Mouse (Mus musculus) midbrain, embryonic 12.5 days (tissue): ENCODE data around the gene Lpin1. TPM values are rescaled to one million over a fixed set of nuclear protein-coding genes. Genes with fewer than 3 reads are reported as not detected.

Experiments
- ATAC-seq: fragments of 200-750 bp; cut with Nextera tagmentation; 2 replicates; pipeline ENCODE4 v1.8.0; 2017; ENCODE audit warnings: low read depth, moderate TSS enrichment, moderate library complexity; ENCODE audit not compliant: low FRiP score
- H3K27ac ChIP-seq: fragments of 300-500 bp; sonication (generic); replicated peaks from 2 replicates; pipeline ENCODE4 v1.5.1; 2016; ENCODE audit warnings: mild to moderate bottlenecking
- H3K27me3 ChIP-seq: fragments of 300-500 bp; sonication (generic); 2 replicates; pipeline ENCODE4 v1.6.1; 2016; ENCODE audit warnings: mild to moderate bottlenecking
- H3K36me3 ChIP-seq: fragments of 300-500 bp; sonication (generic); 2 replicates; pipeline ENCODE4 v1.6.1; 2016
- H3K4me1 ChIP-seq: fragments of 300-500 bp; sonication (generic); 2 replicates; pipeline ENCODE4 v1.6.1; 2016
- H3K4me2 ChIP-seq: fragments of 300-500 bp; sonication (generic); replicated peaks from 2 replicates; pipeline ENCODE4 v1.6.1; 2016; ENCODE audit warnings: mild to moderate bottlenecking, moderate library complexity
- H3K4me3 ChIP-seq: fragments of 300-500 bp; sonication (generic); 2 replicates; pipeline ENCODE4 v1.5.1; 2016; ENCODE audit warnings: mild to moderate bottlenecking
- H3K9ac ChIP-seq: fragments of 300-500 bp; sonication (generic); replicated peaks from 2 replicates; pipeline ENCODE4 v1.6.1; 2016; ENCODE audit warnings: mild to moderate bottlenecking, moderate library complexity
- H3K9me3 ChIP-seq: fragments of 300-500 bp; sonication (generic); 2 replicates; pipeline ENCODE4 v1.6.1; 2016; ENCODE audit warnings: mild to moderate bottlenecking
- WGBS: fragments of 180-500 bp; shearing (Covaris S2); methylation state at CpG from one replicate; pipeline ENCODE4 v1.1.7; 2016; 5-methylcytosine and 5-hydroxymethylcytosine counted together
- polyA plus RNA-seq: library from polyadenylated mRNA; unstranded; fragments of >200 nt; fragmentation: Nextera tagmentation; extraction: Ambion mirVana; gene quantifications from 2 replicates; pipeline ENCODE4 v1.2.1, GENCODE M21; 2016

Lpin1 gene
- polyA plus RNA-seq, 1 experiment from 2014 or later = 17.8 TPM

DNA sequence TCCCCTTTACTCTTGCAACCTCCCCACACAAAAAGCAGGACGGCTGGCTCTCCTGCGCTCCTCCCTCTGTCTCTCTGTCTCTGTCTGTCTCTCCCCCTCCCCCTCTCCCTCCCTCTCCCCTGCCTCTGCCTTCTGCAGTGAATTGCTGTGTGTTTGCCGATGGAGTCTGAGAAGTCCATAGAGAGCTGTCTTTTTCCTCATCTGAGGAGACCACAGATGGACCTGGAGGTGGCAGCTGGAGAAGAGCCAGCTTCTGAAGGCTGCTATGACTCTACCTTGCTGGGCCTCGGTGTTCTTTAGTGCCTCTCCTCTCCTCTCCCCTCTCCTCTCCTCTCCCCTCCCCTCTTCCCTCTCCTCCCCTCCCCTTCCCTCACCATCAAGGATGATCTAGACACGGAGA is 5.1 kb downstream of the Lpin1 start:
- no peaks in the 10 kb centered on the region for H3K4me1 ChIP-seq
- no peak for ATAC-seq
- no peak overlapping the region for H3K4me2 ChIP-seq
- H3K27ac ChIP-seq = no peak overlapping the region
- no peak overlapping the region for H3K9ac ChIP-seq
- no peaks in the 10 kb centered on the region for H3K36me3 ChIP-seq
- no peaks in the 10 kb centered on the region for H3K9me3 ChIP-seq
- no peak overlapping the region for H3K4me3 ChIP-seq
- 77% methylated on average over 5 of the region's 5 CpGs for WGBS
- H3K27me3 ChIP-seq = no peaks in the 10 kb centered on the region

DNA sequence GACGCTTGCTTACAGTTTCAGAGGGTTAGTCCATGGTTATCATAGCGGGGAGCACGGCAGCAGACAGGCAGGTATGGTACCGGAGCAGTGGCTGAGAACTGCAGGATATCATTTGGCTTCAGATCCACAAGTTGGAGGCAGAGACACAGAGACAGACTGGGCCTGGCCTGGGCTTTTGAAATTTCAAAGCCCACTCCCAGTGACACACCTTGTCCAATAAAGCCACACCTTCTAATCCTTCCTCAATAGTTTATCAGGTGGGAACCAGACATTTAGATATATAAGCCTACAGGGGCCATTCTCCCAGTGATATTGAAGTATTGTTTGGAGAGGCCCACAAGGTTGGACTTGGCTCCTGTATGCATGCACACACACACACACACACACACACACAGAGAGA is 8.5 kb downstream of the Lpin1 start:
- Histone ChIP-seq H3K4me1 (no peaks in the 10 kb centered on the region; the same call in 1 of the 2 replicates), H3K36me3 (no peaks in the 10 kb centered on the region), H3K9me3 (no peaks in the 10 kb centered on the region), H3K27ac (no peak overlapping the region), H3K9ac (no peak overlapping the region), H3K4me2 (no peak overlapping the region), H3K27me3 (no peaks in the 10 kb centered on the region), H3K4me3 (no peak overlapping the region)
- no peak for ATAC-seq
- 87% methylated on average over 4 of the region's 4 CpGs for WGBS

DNA sequence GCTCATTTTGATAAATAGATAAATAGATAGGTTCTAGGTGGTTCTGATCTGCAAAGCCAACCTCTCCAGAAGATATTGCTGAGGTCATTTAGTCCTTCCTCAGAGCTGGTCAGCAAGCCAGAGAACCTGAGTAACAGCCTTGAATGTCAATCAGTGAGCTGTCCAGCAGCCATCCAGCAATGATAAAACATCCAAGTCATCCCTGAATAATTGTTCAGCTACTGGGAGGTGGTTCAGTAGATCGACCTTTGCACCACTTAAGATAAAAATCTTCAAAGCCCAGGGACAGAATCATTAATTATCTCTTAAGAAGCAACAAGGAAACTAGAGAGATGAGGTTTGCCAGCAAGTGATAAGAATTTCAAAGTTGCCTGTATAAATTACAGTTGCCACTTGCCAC is 10.4 kb downstream of the Lpin1 start:
- WGBS = 73% methylated on average over 1 of the region's 1 CpGs
- Histone ChIP-seq H3K4me3 (no peak overlapping the region), H3K27ac (no peak overlapping the region), H3K4me1 (no peaks in the 10 kb centered on the region; the same call in 1 of the 2 replicates), H3K9me3 (no peaks in the 10 kb centered on the region), H3K9ac (no peak overlapping the region), H3K27me3 (no peaks in the 10 kb centered on the region), H3K4me2 (no peak overlapping the region), H3K36me3 (no peaks in the 10 kb centered on the region)
- no peak for ATAC-seq

DNA sequence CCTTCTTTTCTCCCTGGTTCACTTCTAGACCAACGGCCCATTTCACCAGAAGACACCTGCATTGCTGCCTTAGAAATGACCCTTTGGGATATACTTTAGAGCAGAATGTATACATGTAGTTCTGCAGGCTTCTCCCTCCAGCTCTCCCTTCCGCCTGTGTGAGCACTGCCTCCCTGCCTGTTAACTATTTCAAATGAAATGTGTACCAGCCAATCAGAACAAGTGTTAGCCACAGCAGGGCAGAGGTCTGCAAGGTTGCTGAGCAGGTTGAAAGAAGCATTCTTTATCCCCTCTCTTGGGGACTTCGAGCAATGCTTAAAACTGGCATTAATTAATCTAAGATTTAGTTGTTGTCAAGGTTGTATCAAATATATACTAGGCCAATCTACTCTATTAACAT is 11.4 kb downstream of the Lpin1 start:
- 42% methylated on average over 3 of the region's 3 CpGs for WGBS
- Histone ChIP-seq H3K9me3 (no peaks in the 10 kb centered on the region), H3K4me2 (no peak overlapping the region), H3K36me3 (no peaks in the 10 kb centered on the region), H3K27ac (no peak overlapping the region), H3K4me3 (no peak overlapping the region), H3K27me3 (no peaks in the 10 kb centered on the region), H3K9ac (no peak overlapping the region), H3K4me1 (no peaks in the 10 kb centered on the region; the same call in 1 of the 2 replicates)
- no peak for ATAC-seq

DNA sequence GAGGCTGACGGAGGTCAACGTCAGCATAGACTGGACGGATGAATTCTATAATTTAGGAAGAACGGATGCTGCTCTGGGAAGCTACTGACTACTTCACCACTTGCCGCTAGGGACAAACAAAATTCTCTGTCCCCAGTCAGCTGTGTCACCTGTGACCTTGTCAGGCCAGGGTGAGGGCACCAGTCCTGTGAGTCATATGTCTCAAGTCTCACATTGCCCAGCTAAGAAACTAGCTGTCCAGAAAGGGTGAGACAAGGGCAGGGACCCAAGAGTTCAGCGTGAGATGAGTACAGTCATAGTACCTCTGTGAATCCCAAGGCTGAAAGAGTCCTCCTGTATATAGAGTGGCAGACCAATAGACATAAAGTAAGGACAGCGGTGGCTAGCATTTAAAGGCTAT is 17.0 kb downstream of the Lpin1 start:
- no peak overlapping the region for H3K27ac ChIP-seq
- 0 out of 2 replicates have a peak, but pooled peaks cover 7% of the 10 kb centered on the region for H3K27me3 ChIP-seq
- WGBS = 92% methylated on average over 7 of the region's 7 CpGs
- no peaks in the 10 kb centered on the region for H3K9me3 ChIP-seq
- H3K9ac ChIP-seq = no peak overlapping the region
- H3K36me3 ChIP-seq = no peaks in the 10 kb centered on the region
- H3K4me2 ChIP-seq = no peak overlapping the region
- peaks cover 29% of the 10 kb centered on the region for H3K4me1 ChIP-seq
- no peak for ATAC-seq
- no peak overlapping the region for H3K4me3 ChIP-seq

DNA sequence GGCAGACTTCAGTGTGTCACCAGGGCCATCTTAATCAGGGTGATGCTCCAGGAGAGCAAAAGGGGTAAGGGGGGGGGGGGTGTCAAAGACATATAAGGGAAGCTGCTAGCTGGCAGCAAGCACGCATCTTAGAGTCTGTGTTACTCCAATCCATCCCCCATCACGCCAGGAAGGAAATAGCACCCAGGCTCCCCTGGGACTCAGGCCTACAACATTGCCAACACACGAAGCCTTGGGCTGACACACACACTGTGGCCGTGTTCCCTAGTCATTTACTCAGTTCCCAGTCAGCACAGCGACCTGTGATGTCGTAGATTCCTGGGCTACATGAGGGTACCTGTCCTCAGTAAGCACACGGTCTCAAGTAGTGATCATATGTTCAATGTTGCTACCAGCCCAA is 17.8 kb downstream of the Lpin1 start:
- Histone ChIP-seq H3K36me3 (no peaks in the 10 kb centered on the region), H3K9ac (no peak overlapping the region), H3K9me3 (no peaks in the 10 kb centered on the region), H3K4me1 (peaks cover 37% of the 10 kb centered on the region), H3K4me3 (no peak overlapping the region), H3K27me3 (0 out of 2 replicates have a peak, but pooled peaks cover 7% of the 10 kb centered on the region), H3K27ac (no peak overlapping the region), H3K4me2 (no peak overlapping the region)
- WGBS = 83% methylated on average over 7 of the region's 7 CpGs
- ATAC-seq = no peak

DNA sequence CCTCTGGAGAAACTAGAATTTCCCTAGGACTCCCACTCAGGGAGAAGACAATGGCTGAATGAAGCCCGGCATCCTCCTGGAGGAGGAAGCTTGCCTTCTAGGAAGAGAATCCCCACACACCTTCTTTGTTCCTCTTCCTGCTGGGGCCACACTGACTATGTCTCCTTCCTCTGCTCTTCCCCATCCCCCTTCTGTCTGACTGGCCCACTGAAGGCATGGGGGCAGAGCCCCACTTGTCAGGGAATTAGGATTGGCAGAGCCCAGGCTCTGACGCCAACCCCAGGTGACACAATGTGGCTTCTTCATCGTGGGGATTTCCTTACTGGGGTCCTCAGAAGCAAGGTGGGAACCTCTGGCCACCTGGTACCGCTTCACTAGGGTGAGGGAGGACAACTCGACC is 18.3 kb downstream of the Lpin1 start:
- 66% methylated on average over 5 of the region's 5 CpGs for WGBS
- ATAC-seq = no peak
- Histone ChIP-seq H3K36me3 (no peaks in the 10 kb centered on the region), H3K27me3 (0 out of 2 replicates have a peak, but pooled peaks cover 7% of the 10 kb centered on the region), H3K4me3 (no peak overlapping the region), H3K9ac (no peak overlapping the region), H3K9me3 (no peaks in the 10 kb centered on the region), H3K4me2 (no peak overlapping the region), H3K27ac (no peak overlapping the region), H3K4me1 (peaks cover 42% of the 10 kb centered on the region)

DNA sequence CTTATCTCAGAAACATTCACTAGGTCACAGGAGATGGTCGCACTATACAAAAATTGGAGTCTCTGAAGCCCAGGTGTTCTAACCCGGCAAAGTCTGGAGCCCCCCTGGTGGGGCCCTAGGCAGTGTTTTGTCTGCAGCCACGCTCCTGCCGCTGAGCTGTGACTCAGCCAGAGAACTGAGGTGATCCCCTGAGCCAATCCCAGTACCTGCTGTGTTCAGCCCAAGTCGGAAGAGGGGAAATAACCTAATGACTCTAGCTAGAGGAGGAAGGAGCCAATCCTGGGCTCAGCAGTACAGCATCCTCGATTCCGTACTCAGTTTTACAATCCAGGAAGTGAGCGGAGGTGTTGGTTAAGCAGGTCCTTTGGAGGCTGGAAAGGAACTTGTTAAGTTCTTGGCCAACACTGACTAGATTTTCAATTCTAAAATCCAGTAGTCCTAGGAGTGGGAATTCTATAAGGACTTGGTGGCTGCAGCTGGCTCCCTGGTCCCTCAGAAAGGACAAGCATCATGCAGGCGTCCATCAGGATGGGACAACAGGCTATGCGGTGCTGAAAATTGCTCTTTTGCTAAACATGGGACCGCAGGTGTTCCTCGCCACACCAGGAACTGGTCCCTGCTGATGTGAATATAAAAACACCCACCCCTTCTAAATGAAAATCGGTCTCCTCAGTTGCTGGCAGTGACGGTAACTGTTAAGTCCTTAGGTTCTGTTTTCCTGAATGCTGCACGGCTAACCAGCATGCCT is 19.1 kb downstream of the Lpin1 start:
- 8% methylated on average over 15 of the region's 15 CpGs for WGBS
- H3K36me3 ChIP-seq = no peaks in the 10 kb centered on the region
- H3K9ac ChIP-seq = peak overlapping the region; percentile 35
- peak overlapping the region; percentile 49 for H3K4me2 ChIP-seq
- H3K27me3 ChIP-seq = 0 out of 2 replicates have a peak, but pooled peaks cover 7% of the 10 kb centered on the region
- H3K4me3 ChIP-seq = peak overlapping the region; percentile 31
- H3K4me1 ChIP-seq = peaks cover 47% of the 10 kb centered on the region
- ATAC-seq = peak; percentile 81
- H3K27ac ChIP-seq = peak overlapping the region; percentile 80
- H3K9me3 ChIP-seq = no peaks in the 10 kb centered on the region

DNA sequence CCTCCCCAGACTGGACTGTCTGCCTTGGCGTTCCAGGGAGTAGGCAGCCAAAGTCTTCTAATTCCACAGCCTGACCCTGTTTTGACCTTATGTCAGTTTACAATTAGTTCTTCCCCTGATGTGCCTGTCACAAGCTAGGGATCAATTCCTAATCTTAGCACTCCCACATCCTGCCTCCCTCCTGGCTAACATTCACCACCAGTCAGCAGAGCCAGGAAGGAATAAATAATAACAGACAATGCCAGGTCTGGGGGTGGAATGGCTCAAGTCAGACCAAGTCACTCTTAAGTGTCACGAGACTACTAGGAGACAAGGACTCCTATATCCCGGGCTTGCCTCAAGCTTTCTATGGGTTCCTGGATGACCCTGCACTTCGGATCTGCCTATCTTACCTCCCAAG is 20.8 kb downstream of the Lpin1 start:
- Histone ChIP-seq H3K27ac (no peak overlapping the region), H3K9ac (no peak overlapping the region), H3K4me1 (peaks cover 54% of the 10 kb centered on the region), H3K4me3 (no peak overlapping the region), H3K4me2 (peak overlapping the region; percentile 67; the same call in 1 of the 2 replicates), H3K36me3 (no peaks in the 10 kb centered on the region), H3K9me3 (no peaks in the 10 kb centered on the region), H3K27me3 (0 out of 2 replicates have a peak, but pooled peaks cover 7% of the 10 kb centered on the region)
- ATAC-seq = no peak
- 17% methylated on average over 4 of the region's 4 CpGs for WGBS

DNA sequence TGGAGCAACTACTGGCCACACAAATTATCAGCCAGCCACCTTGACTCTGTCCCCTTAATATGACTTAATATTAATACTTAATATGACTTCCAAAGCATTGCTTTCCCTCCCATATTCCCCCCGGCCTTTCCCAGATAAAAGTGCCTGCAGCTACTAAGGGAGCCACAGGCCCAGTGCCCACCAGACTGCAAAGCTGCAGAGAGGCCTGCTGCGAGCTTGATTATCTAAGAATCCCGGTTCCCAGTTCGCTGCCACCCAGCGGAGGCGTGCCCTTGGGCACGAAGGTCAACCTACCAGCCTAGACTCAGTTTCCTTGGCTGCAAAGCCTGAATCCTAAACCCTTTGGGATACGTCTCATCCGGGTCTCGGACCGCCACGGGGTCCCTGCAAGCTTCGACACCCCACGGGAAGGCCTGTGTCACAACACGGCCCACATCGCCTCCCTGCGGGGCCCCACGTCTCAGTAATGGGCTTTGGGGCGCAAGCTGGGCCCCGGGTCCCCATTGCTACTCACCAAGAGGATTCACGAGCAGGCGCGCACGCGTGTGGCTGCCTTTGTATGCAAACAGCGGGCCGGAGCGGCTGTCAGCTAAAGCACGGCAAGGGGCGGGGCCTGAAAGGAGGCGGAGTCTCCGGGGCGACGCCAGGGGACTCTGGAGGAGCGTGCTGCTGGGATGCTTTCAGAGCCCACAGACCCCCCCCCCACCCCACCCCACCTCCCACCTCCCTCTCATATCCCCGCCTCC is 21.4 kb downstream of the Lpin1 start:
- peak overlapping the region; percentile 70 for H3K9ac ChIP-seq
- H3K27me3 ChIP-seq = 0 out of 2 replicates have a peak, but pooled peaks cover 7% of the 10 kb centered on the region
- H3K9me3 ChIP-seq = no peaks in the 10 kb centered on the region
- peak overlapping the region; percentile 67 for H3K4me2 ChIP-seq
- H3K4me3 ChIP-seq = peak overlapping the region; percentile 60
- under 1% methylated on average over 35 of the region's 36 CpGs for WGBS
- peak overlapping the region; percentile 71 for H3K27ac ChIP-seq
- peak; percentile 86 for ATAC-seq
- no peaks in the 10 kb centered on the region for H3K36me3 ChIP-seq
- peaks cover 56% of the 10 kb centered on the region for H3K4me1 ChIP-seq

DNA sequence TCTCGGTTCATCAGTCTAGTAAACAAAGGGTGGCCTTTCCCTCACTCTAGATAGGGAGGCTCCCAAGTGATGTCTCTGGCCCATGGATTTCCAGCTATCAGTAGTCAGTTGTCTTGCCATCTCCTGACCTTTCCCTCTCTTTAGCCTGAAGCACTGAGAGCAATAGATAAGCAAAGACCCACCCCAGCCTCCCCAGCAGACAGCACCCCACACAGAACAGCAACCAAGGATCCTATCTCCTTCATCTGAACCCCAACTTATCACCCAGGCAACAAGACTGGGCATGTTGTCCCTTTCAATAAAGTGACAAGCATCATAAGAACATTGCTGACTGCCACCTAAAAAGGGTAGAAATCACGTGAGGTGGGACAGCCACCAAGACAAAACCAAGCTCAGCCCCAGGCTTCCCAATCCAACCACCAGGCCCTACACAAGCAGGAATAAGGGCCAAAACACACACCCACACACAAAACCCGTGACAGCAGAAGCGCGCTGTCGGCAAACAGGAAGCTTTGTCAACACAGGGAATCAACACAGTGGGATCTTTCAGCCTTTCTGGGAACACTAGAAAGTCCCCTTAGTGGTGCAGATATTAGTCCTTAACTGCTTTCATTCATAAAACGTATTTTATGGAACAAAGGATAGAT is 22.2 kb downstream of the Lpin1 start:
- H3K27ac ChIP-seq = peak overlapping the region; percentile 71; the same call in 1 of the 2 replicates
- no peaks in the 10 kb centered on the region for H3K9me3 ChIP-seq
- no peaks in the 10 kb centered on the region for H3K36me3 ChIP-seq
- H3K4me3 ChIP-seq = peak overlapping the region; percentile 60
- H3K27me3 ChIP-seq = 0 out of 2 replicates have a peak, but pooled peaks cover 7% of the 10 kb centered on the region
- ATAC-seq = no peak
- H3K4me1 ChIP-seq = peaks cover 61% of the 10 kb centered on the region
- H3K9ac ChIP-seq = peak overlapping the region; percentile 70
- peak overlapping the region; percentile 67 for H3K4me2 ChIP-seq
- WGBS = 19% methylated on average over 7 of the region's 7 CpGs

DNA sequence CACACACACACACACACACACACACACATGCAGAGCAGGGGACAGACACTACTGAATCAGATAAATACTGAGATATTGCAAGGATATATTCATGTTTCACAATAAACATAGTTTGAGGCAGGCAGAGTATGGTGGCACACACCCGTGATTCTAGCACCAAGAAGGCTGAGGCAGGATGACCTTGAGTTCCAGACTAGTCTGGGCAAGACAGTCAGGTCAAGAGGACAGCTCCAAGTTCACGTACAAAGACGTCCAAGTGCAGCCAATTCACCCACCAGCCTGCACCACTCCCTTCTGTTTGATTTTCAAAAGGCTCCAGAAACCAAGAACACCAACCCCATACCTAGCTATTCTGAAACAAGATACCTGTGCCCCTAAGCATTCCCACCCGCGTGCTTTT is 23.0 kb downstream of the Lpin1 start:
- Histone ChIP-seq H3K9ac (no peak overlapping the region; the same call in 1 of the 2 replicates), H3K4me3 (peak overlapping the region; percentile 60), H3K36me3 (no peaks in the 10 kb centered on the region), H3K9me3 (no peaks in the 10 kb centered on the region), H3K27ac (no peak overlapping the region), H3K27me3 (0 out of 2 replicates have a peak, but pooled peaks cover 7% of the 10 kb centered on the region), H3K4me1 (peaks cover 61% of the 10 kb centered on the region), H3K4me2 (peak overlapping the region; percentile 67)
- 82% methylated on average over 5 of the region's 5 CpGs for WGBS
- ATAC-seq = no peak
